Mouse (Mus musculus): Measurements from ENCODE around the gene Parg. TPM values are rescaled to one million over a fixed set of nuclear protein-coding genes. Genes with fewer than 3 reads are reported as not detected.
A peak's percentile ranks its signal among the peaks of the same experiment; 100 is the strongest.
"Not testable (repeated sequence)": the region's sequence is repeated elsewhere in the genome, so short reads cannot be mapped to it uniquely, and the experiment has no call there.

The Parg gene
- polyA plus RNA-seq, 1 experiment from 2014 or later, result 25.0 TPM

DNA sequence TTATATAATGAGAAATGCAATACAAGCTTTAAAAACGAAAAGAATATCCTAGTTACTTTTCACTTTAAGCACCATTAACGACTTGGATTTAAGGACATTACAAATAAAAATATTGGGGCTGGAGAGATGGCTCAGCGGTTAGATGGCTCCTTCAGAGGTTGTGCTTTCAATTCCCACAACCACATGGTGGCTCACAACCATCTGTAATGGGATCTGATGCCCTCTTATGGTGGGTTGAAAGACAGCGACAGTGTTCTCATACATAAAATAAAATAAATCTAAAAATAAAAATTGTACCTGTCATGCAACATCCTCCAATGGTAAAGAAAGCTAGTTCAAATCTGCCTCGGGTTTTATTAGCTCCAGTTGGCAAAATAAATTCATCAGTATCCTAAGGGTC, 8.2 kb upstream of the Parg start:
- WGBS, result 75% methylated on average over 5 of the region's 5 CpGs
- not testable (repeated sequence) for H3K27me3 ChIP-seq (ENCODE audit: control insufficient read depth, insufficient read depth, low read length); H3K9me3 ChIP-seq (replicated peaks; ENCODE audit: control insufficient read depth, low read length); H3K4me1 ChIP-seq (ENCODE audit: control insufficient read depth, insufficient read depth, low read length); H3K9ac ChIP-seq (ENCODE audit: low read length); H3K27ac ChIP-seq (ENCODE audit: low read length); H3K4me2 ChIP-seq (ENCODE audit: low read depth, low read length); ATAC-seq (replicated peaks; ENCODE audit: extremely low read depth, insufficient read depth, low FRiP score); H3K4me3 ChIP-seq (ENCODE audit: low read length)
- H3K36me3 ChIP-seq (ENCODE audit: control insufficient read depth, insufficient read depth), result peaks cover 43% of the 10 kb centered on the region

DNA sequence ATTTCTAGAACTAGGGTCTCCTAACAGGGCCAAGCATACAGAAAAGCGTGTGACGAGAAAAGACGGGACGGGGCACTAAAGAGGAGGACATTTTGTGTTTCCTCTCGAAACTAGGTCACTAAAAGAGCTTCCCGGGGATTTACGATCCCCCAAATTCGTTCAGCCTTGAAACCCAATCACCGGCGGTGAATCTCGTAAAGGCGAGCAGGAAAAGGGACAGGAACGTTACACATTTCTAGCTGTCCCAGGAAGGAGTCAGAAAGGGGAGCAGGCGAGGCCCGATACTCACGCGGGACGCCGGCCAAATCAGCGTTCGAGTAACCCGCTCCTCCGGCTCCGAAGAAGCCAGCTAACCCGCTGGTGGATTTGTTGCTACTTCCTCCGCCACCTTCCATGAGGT, 395 bp upstream of the Parg start:
- peaks cover 21% of the 10 kb centered on the region for H3K36me3 ChIP-seq (ENCODE audit: control insufficient read depth, insufficient read depth)
- peak overlapping the region; percentile 99 for H3K4me3 ChIP-seq (ENCODE audit: low read length)
- peak; percentile 47 for ATAC-seq (replicated peaks; ENCODE audit: extremely low read depth, insufficient read depth, low FRiP score)
- peak overlapping the region; percentile 89 for H3K27ac ChIP-seq (ENCODE audit: low read length)
- peaks cover 21% of the 10 kb centered on the region for H3K4me1 ChIP-seq (ENCODE audit: control insufficient read depth, insufficient read depth, low read length)
- under 1% methylated on average over 25 of the region's 26 CpGs for WGBS
- H3K27me3 ChIP-seq (ENCODE audit: control insufficient read depth, insufficient read depth, low read length), result no peaks in the 10 kb centered on the region
- H3K9ac ChIP-seq (ENCODE audit: low read length), result peak overlapping the region; percentile 97
- H3K4me2 ChIP-seq (ENCODE audit: low read depth, low read length), result peak overlapping the region; percentile 72
- 0 out of 2 replicates have a peak, but pooled peaks cover 3% of the 10 kb centered on the region for H3K9me3 ChIP-seq (replicated peaks; ENCODE audit: control insufficient read depth, low read length)

DNA sequence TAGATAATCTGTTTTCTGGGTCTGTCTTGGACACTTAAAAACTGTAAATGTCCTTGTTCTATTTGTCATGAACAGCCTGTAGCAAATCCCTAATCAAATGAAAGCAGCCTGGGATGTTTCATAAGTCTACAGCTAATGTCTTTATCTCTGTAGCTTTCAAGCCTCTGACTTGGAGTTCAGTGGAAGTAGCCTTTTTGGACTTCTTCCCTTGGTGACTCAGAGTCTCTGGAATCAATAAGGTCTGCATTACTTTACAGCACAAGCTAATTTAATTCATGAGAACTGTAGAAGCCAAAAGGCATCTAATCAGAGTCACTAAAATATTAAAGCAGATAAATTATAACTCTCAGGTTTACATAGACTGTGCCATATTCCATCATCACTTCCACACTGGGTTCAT, 24.9 kb downstream of the Parg start:
- H3K4me2 ChIP-seq (ENCODE audit: low read depth, low read length), result no peak overlapping the region
- no peaks in the 10 kb centered on the region for H3K27me3 ChIP-seq (ENCODE audit: control insufficient read depth, insufficient read depth, low read length)
- no peaks in the 10 kb centered on the region for H3K9me3 ChIP-seq (replicated peaks; ENCODE audit: control insufficient read depth, low read length)
- H3K4me3 ChIP-seq (ENCODE audit: low read length), result no peak overlapping the region
- no peaks in the 10 kb centered on the region; the same call in 1 of the 2 replicates for H3K36me3 ChIP-seq (ENCODE audit: control insufficient read depth, insufficient read depth)
- no peak overlapping the region for H3K9ac ChIP-seq (ENCODE audit: low read length)
- no peak overlapping the region for H3K27ac ChIP-seq (ENCODE audit: low read length)
- no peaks in the 10 kb centered on the region; the same call in 1 of the 2 replicates for H3K4me1 ChIP-seq (ENCODE audit: control insufficient read depth, insufficient read depth, low read length)
- ATAC-seq (replicated peaks; ENCODE audit: extremely low read depth, insufficient read depth, low FRiP score), result no peak

DNA sequence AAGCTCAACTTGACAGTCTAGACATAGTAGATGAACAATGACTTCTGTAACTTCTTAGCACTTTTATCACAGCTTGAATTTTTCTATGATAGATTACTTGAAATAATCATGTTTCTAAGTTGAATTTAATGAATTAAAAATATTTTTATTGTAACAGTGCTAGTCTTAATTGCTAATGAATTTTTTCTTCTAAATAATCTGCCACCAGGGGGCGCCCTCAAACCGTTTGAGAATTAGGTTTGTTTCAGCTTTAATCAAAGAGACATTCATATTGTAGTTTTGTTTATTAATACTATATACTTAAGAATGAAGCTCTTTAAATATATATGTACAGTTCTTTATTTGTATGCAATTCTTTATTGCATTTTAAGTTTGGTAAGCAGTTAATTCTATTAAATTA, 27.2 kb downstream of the Parg start:
- Histone ChIP-seq H3K4me3 (ENCODE audit: low read length) (no peak overlapping the region), H3K4me1 (ENCODE audit: control insufficient read depth, insufficient read depth, low read length) (no peaks in the 10 kb centered on the region; the same call in 1 of the 2 replicates), H3K9me3 (replicated peaks; ENCODE audit: control insufficient read depth, low read length) (no peaks in the 10 kb centered on the region), H3K27me3 (ENCODE audit: control insufficient read depth, insufficient read depth, low read length) (no peaks in the 10 kb centered on the region), H3K4me2 (ENCODE audit: low read depth, low read length) (no peak overlapping the region), H3K9ac (ENCODE audit: low read length) (no peak overlapping the region), H3K36me3 (ENCODE audit: control insufficient read depth, insufficient read depth) (no peaks in the 10 kb centered on the region; the same call in 1 of the 2 replicates), H3K27ac (ENCODE audit: low read length) (no peak overlapping the region)
- no peak for ATAC-seq (replicated peaks; ENCODE audit: extremely low read depth, insufficient read depth, low FRiP score)
- WGBS, result 0% methylated on average over 2 of the region's 2 CpGs

DNA sequence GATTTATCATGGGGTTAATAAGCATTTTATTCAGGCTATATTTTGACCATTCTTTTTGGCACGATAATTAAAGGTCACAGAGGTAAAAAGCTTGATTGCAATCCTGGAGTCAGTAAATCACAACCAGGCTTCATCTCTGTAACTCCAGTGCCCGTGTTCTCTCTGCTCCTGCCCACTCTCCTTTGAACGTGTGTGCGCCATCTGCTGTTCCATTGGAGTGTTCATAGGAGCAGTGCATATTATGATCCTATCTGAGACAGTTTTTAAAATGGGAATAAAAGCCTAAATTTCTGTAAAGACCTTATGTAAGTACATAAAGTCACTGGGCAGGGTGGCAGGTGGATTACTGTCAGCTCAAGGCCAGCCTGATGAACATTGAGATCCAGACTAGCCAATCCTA, 40.7 kb downstream of the Parg start:
- WGBS, result 68% methylated on average over 4 of the region's 4 CpGs
- Histone ChIP-seq H3K4me2 (ENCODE audit: low read depth, low read length) (no peak overlapping the region), H3K27ac (ENCODE audit: low read length) (no peak overlapping the region), H3K27me3 (ENCODE audit: control insufficient read depth, insufficient read depth, low read length) (no peaks in the 10 kb centered on the region), H3K4me1 (ENCODE audit: control insufficient read depth, insufficient read depth, low read length) (no peaks in the 10 kb centered on the region), H3K4me3 (ENCODE audit: low read length) (no peak overlapping the region), H3K36me3 (ENCODE audit: control insufficient read depth, insufficient read depth) (peaks cover 8% of the 10 kb centered on the region), H3K9ac (ENCODE audit: low read length) (no peak overlapping the region), H3K9me3 (replicated peaks; ENCODE audit: control insufficient read depth, low read length) (no peaks in the 10 kb centered on the region)
- ATAC-seq (replicated peaks; ENCODE audit: extremely low read depth, insufficient read depth, low FRiP score), result no peak

DNA sequence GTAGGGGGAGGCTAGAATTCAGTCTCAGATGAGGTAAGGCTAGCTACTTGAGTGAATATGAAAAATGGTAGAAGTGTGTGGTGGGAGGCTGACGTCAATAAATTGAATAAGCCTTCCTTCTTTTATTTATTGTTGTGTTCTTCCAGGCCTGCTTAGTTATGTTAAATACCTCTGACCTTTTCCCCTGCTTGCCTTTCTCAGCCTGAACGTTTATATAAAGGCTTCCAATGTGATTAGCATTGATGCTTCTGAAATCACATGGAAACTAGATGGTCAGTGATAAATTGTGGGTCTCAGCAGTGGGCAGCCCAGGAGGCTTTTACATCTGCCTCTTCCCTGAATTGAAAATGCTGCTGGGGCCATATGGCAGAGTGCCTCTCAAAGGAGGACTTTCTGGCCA, 44.3 kb downstream of the Parg start:
- H3K27me3 ChIP-seq (ENCODE audit: control insufficient read depth, insufficient read depth, low read length), result no peaks in the 10 kb centered on the region
- H3K9me3 ChIP-seq (replicated peaks; ENCODE audit: control insufficient read depth, low read length), result no peaks in the 10 kb centered on the region
- no peak overlapping the region for H3K4me2 ChIP-seq (ENCODE audit: low read depth, low read length)
- H3K27ac ChIP-seq (ENCODE audit: low read length), result no peak overlapping the region
- H3K9ac ChIP-seq (ENCODE audit: low read length), result no peak overlapping the region
- peaks cover 9% of the 10 kb centered on the region; the same call in 1 of the 2 replicates for H3K36me3 ChIP-seq (ENCODE audit: control insufficient read depth, insufficient read depth)
- no peak for ATAC-seq (replicated peaks; ENCODE audit: extremely low read depth, insufficient read depth, low FRiP score)
- WGBS, result 67% methylated on average over 2 of the region's 2 CpGs
- H3K4me1 ChIP-seq (ENCODE audit: control insufficient read depth, insufficient read depth, low read length), result no peaks in the 10 kb centered on the region
- H3K4me3 ChIP-seq (ENCODE audit: low read length), result no peak overlapping the region

DNA sequence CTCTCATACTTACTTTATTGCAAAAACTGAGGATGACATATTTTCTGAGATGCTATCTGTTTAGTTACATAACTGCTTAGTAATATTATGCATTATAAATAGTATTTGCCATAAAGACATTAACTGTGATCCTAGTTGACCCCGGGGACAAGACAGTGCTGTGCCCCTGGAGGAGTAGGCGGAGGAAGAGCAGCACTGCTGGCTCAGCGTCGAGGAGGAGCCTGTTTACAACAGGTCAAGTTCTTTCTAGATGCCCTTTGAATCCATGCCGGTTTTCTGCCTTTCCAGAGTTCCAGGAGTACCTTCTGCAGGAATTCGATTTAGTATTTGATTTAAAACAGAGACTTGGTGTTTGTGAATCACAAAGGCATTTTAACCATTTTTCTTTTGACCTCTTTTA, 47.9 kb downstream of the Parg start:
- no peaks in the 10 kb centered on the region for H3K9me3 ChIP-seq (replicated peaks; ENCODE audit: control insufficient read depth, low read length)
- no peaks in the 10 kb centered on the region for H3K27me3 ChIP-seq (ENCODE audit: control insufficient read depth, insufficient read depth, low read length)
- WGBS, result 86% methylated on average over 6 of the region's 6 CpGs
- no peaks in the 10 kb centered on the region for H3K4me1 ChIP-seq (ENCODE audit: control insufficient read depth, insufficient read depth, low read length)
- no peak overlapping the region for H3K4me2 ChIP-seq (ENCODE audit: low read depth, low read length)
- ATAC-seq (replicated peaks; ENCODE audit: extremely low read depth, insufficient read depth, low FRiP score), result no peak
- H3K27ac ChIP-seq (ENCODE audit: low read length), result no peak overlapping the region
- H3K9ac ChIP-seq (ENCODE audit: low read length), result no peak overlapping the region
- H3K36me3 ChIP-seq (ENCODE audit: control insufficient read depth, insufficient read depth), result peaks cover 6% of the 10 kb centered on the region; the same call in 1 of the 2 replicates
- H3K4me3 ChIP-seq (ENCODE audit: low read length), result no peak overlapping the region

DNA sequence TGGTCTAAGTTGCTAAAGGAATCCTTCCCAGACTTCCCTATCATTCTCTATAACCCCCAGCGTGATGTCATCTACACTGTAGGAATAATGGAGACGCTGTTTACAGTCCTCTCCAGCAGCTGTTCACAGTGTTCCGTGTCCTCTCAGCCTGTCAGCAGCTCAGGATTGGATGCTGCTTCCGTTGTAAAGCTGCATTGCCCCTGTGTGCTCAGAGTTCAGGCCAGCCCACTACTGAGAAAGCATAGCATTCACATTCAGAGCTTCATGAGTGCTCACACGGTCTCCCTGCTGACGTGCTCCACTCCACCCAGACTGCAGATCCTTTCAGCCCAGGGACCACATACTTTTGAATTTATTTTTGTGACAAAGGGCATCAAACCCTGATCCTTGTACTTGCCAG, 59.1 kb downstream of the Parg start:
- ATAC-seq (replicated peaks; ENCODE audit: extremely low read depth, insufficient read depth, low FRiP score), result no peak; the same call in 1 of the 2 replicates
- WGBS, result 45% methylated on average over 6 of the region's 6 CpGs
- Histone ChIP-seq H3K27me3 (ENCODE audit: control insufficient read depth, insufficient read depth, low read length) (no peaks in the 10 kb centered on the region), H3K36me3 (ENCODE audit: control insufficient read depth, insufficient read depth) (peaks cover 16% of the 10 kb centered on the region; the same call in 1 of the 2 replicates), H3K27ac (ENCODE audit: low read length) (no peak overlapping the region), H3K9ac (ENCODE audit: low read length) (no peak overlapping the region), H3K4me1 (ENCODE audit: control insufficient read depth, insufficient read depth, low read length) (no peaks in the 10 kb centered on the region), H3K9me3 (replicated peaks; ENCODE audit: control insufficient read depth, low read length) (no peaks in the 10 kb centered on the region), H3K4me3 (ENCODE audit: low read length) (no peak overlapping the region), H3K4me2 (ENCODE audit: low read depth, low read length) (no peak overlapping the region)

DNA sequence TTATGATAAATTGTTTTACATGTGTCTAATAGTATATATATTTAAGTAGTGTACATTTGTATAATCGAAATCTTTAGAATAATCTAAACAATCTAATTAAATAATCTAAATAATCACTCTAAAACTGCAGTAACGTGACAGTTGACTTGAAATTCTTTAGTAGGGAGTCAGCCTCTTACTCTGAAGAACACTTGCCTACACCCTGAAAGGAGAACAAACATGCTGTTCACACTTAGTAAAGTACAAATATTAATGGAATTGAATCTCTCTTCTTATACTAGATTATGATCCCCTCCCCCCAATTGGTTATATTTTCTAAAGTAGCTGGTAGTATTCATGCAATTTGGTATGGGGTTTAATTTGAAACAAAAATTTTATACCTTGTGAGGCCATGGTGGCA, 60.0 kb downstream of the Parg start:
- Histone ChIP-seq H3K4me2 (ENCODE audit: low read depth, low read length) (no peak overlapping the region), H3K4me3 (ENCODE audit: low read length) (no peak overlapping the region), H3K9ac (ENCODE audit: low read length) (no peak overlapping the region), H3K27ac (ENCODE audit: low read length) (no peak overlapping the region), H3K4me1 (ENCODE audit: control insufficient read depth, insufficient read depth, low read length) (no peaks in the 10 kb centered on the region), H3K9me3 (replicated peaks; ENCODE audit: control insufficient read depth, low read length) (no peaks in the 10 kb centered on the region), H3K27me3 (ENCODE audit: control insufficient read depth, insufficient read depth, low read length) (no peaks in the 10 kb centered on the region), H3K36me3 (ENCODE audit: control insufficient read depth, insufficient read depth) (peaks cover 16% of the 10 kb centered on the region; the same call in 1 of the 2 replicates)
- 79% methylated on average over 2 of the region's 2 CpGs for WGBS
- no peak for ATAC-seq (replicated peaks; ENCODE audit: extremely low read depth, insufficient read depth, low FRiP score)
